Mouse (Mus musculus) spleen, adult 2 months (tissue): ENCODE measurements at regions not wholly inside any gene's neighbourhood (a gene's known extent, or its start where the extent isn't known, plus 50 kb on each side); places are given as distances from the start of the nearest gene placed in this dataset.

Source experiments
- CTCF ChIP-seq: fragments of 200-500 bp; IDR thresholded peaks from 2 replicates; pipeline ENCODE4 v1.5.1; 2011; ENCODE audit warnings: mild to moderate bottlenecking, inconsistent platforms; ENCODE audit not compliant: insufficient read depth, insufficient read length, insufficient replicate concordance; ENCODE audit errors: extremely low read depth
- POLR2A ChIP-seq: fragments of 200-500 bp; IDR thresholded peaks from 2 replicates; pipeline ENCODE4 v1.6.1; 2011; ENCODE audit warnings: low read depth, low read length, inconsistent platforms

- TF ChIP-seq CTCF (no peak), POLR2A (no peak)
These were observed 85.2 kb upstream of the Ttc29 start for GRCm38 (mm10) chr8:78127852-78128251.
